Mouse (Mus musculus) layer of hippocampus, adult 9-11 months (tissue): ENCODE data around the gene Runx2.

Source experiments
- DNase-seq: peaks from one replicate; pipeline ENCODE4 v3.0.0; 2022

Runx2 gene

DNA sequence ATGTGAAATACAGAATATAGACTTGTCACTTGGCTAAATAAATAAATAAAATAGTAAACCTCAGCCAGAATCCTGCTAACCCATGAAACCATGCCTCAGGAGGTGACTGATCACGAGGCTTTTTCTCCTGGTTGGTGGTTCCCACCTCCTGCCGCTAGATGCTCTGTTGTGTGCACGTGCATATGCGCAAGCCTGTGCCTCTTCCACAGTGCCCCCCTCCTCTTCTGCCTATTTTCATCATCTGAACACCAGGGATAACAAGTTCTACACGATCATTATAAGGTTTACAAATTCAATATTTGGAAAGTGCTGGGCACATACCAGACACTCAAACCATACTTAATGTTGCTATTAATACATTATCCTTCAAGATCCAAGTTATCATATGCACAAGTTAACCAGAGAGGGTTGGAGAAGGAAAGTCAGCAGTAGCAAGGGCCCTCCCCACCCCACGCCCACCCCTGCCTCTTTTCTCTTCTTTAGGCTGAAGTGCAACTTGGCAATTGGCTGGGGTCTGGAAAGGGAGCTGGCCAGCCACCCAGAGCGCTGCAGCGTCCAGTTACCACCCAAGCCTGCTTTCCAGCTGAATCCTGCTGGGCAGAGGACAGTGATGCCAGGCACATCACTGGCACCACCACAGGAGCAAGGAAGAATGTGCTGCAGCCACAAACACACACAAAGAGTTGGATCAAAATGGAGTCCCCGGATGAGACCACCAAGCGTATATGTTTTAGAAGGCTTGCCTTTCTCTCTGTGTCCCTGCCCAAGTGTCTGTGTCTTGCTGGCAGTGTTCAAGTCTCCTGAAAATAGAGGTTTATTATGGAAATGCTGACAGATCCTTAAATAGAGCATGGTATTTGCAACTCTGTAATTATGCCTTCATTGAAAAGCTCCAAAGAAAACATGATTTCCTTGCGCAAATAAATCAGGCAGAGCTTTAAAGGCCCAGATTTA is 294.2 kb downstream of the Runx2 start:
- peak; percentile 14 for DNase-seq

DNA sequence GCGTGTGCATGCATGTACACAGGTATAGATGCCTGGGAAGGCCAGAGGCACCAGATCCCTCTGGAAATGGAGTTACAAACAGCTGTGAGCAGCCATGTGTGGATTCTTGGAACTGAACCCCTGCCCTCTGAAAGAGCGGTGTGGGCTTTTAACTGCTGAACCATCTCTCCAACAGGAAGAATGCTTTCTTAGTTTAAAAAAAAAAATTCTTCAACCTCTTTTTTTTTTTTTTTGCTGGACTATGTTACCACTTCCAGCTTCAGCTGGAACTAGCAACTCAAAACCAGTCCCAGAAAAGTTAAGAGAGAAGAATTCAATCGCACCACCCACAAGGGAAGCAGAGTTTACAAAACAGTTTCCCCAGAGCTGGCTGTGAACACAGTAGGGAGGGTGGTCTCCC is 295.2 kb downstream of the Runx2 start:
- DNase-seq = no peak

DNA sequence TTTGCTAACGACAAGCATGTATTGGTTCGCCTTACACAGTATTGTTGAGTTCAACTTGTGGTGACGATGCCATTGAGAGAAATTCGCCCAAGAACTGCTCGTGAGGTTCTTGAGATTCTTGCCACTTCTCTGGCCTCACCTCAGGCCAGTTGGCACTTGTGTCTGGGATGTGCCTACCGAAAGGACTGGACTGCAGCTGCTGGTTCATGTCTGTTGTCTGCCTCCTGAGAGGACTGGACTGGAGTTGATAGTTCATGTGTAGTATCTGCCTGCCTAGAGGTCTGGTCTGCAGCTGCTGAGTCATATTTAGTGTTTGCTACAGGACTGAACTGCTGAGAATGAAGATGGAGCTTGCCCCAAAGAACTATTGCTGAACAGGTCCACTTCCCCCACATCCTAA is 296.4 kb downstream of the Runx2 start:
- no peak for DNase-seq

DNA sequence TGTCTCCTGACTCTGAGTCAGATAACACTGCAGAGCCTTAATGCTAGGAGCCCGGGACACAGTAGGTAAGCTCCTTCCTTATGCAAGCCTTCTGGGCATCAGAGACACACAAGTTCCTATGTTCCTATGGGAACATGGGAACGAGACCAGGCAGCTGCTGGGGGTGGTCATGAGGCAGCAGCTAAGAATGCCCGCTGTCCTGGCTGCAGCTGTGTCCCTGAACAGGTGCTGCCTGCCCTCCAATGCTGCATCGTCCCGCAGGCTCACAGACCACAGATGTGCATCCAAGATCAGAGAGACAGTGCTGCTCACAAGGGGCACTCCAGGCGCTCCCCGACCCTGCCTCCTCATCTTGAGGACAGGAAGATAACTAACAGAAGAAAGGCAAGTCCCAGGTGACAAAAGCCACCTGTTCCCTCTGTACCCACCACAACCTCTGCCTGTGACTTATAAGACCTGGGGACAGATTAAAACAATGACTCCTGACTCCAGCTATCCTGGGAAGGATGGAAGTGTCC is 306.3 kb downstream of the Runx2 start:
- no peak for DNase-seq

DNA sequence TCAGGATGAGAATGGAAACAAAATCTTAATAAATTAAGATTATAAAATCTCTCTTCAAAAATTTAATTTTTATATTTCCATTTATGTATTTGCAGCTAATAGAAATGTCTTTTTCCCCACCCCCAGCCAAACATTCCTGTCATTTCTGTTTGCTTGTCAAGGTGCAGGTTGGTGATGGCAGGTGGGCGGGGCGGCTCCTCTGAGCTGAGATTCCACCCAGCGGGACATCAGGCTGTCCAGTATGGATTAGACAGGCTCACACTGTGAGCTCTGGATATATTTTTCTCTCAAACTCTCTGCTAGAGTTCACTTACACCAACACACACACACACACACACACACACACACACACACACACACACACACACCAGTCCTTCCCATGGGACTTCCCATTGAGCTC is 306.9 kb downstream of the Runx2 start:
- no peak for DNase-seq

DNA sequence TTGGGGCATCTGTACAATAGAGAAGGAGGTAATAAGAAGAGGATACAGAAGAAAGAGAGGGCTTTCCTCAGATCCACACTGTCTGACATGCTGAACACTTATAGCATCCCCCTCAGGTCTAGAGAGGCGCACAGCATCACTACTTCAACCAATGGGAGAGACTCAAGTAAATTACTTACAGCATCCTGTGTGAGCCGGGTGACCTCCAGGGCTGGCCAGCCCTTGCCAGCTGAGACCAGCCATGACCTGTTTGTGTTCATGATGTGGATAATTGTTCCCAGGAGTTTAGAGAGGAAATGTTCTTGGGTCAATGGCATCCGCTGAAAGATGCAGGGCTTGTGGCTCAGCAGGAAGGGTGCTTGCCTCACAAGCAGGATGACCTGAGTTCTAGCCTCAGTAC is 308.1 kb downstream of the Runx2 start:
- DNase-seq = no peak

DNA sequence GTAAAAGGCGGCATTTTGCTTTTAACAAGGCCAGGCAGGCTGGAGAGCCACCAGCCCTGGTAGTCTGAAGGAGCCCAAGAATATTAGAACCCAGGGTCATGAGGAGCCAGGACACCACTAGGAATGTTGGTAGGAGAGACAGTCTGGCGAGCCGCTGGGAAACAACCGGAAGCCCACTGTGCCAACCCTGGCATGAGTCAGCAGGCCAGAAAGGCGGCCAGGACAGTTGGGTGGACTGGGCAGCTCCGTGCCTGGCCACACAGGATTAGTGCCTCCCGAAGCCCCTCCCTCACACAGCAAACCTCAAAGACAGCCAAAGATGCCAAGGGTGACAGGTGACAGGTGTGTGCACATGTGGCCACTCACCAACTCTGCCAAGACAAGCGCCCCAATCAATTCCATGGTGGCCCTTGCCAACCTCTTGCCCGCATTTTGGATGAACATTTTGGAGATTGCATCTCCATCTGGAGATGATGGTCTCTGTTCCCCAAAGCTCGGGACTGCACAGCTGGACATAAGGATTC is 309.7 kb downstream of the Runx2 start:
- no peak for DNase-seq

DNA sequence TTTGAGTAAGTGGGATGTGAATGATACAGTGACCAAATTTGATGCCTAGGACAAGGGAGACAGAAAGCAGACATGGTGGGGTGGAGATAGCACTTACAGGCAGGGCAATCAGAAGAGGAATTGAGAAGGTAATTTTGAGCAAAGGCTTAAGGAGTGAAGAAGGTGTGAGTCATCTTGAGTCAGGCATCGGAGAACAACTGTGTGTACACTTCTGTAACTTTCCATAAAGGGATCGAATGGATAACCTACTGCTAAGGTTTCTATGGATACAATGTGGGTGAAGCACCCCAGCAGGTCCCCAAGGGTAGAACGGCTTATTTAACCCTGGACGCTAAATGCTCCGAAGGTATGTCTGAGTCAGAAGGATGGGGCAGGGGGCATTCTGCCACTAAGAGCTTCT is 312.4 kb downstream of the Runx2 start:
- no peak for DNase-seq

DNA sequence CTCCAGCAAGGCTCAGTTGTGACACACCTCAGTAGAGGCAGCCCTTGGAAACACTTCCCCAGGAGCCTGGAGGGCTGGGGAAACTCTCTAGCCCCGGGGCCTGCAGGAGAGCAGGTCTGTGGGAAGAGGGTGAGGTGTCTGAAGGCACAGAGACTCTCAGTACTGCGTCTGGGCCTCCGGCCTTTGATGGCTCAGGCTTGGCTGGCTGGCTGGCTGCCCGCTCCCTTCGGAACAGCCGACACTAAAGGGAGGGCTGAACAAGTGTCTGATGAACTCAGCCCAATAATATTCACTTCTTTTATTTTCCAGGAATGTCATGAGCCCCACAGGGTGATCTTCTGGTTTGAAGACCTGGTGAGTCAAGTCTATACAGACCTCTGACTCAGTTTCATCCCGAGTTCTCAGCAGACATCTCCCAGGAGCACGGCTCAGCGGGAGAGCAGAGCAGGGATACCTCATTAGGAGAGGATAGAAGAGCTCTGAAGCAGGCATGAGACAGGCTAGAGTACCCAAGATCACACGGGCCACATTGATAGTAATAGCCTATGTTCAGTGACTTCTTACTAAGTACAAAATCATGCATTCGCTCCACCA is 314.2 kb downstream of the Runx2 start:
- no peak for DNase-seq

DNA sequence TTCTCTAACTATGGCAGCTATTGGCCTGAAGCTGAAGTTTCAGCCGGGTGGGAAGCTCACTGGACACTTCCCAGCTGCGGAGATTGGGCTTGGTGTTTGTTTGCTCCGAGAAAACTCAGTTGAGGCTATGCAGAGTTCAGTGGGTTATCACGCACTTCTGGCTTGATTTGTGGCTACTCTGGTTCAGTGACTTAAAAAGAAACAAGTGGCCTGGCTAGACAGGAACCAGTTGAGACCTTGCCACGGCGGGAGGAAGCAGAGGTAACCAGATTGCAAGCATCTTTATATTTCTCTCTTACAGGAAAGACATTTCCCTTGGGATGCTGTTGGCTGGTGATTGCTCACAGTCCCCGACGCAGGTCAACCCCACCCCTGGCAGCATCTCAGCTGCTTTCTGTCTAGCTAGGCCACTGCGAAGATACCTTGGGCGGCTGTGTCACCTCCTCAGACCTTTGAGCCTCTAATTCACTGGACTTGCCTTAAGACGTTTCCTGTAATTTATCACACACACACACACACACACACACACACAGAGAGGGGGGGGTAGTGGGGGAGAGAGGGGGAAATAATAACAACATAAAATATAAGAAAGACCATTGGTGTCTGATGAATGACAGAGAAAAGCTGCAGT is 324.3 kb downstream of the Runx2 start:
- DNase-seq = no peak

DNA sequence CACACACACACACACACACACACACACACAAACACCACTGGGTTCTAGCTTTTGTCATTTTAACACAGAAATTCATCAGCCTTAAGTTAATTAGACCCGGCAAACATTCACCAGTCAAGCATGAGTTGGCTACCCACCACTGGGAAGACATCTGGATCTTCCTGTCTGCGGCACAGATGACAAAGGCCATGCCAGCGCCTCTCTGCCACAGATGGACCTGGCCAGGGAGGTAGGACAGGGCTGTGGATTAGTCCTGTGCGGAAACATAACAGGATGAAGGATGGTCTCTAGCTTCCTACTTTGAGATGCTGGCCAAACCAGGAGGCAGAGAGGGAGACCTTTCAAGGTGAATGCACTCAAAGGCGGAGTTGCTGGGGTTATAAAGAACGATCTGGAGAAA is 325.3 kb downstream of the Runx2 start:
- no peak for DNase-seq

DNA sequence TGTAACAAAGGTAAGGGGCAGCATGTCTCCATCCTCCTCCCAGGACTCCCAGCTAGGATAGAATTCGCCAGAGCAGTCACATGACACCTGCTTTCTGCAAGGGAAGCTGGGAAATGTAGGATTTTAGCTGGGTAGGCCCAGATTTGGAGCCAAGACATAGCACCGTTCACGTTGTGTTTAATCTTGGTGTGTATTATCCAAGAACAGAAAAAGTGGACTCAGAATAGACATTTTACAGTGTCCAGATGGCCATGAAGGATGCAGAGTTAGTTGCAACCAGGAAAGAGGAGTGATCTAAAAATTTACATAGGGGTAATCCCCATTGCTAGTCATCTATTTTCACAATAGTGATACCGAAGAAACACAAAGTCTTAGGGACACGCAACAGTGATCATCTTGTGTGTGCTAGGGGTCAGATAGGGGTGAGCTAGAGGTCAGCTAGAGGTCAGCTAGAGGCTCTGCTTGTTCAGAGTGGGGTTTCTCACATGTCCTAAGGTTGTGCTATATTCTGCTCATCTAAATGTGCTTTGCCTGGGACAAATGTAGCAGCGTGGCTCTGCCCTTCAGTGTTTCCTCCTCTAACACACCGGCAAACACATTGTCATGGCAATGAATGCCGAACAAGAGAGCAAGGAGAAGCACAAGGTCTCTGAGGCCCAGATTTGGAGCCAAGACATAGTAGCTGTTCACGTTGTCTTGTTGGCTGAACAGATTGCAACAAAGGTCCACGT is 326.9 kb downstream of the Runx2 start:
- no peak for DNase-seq

DNA sequence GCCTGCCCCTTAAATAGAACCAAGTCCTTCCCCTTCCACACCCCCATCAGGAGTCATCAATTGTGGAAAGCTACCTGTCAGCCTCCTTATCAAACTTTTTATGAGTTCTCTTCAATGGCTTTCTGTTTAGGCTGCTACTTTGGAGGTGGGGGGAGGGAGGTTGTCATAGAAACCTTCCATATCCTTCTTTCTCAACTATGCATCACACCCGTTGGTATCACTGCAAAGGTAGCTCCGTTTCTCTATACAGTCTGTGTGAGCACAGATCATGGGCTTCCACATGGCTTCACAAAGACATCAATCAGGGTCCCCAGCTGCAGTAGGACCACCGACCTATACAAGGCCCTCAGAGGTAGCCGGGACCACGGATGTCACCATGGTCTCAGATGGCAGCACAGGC is 329.3 kb downstream of the Runx2 start:
- DNase-seq = no peak

DNA sequence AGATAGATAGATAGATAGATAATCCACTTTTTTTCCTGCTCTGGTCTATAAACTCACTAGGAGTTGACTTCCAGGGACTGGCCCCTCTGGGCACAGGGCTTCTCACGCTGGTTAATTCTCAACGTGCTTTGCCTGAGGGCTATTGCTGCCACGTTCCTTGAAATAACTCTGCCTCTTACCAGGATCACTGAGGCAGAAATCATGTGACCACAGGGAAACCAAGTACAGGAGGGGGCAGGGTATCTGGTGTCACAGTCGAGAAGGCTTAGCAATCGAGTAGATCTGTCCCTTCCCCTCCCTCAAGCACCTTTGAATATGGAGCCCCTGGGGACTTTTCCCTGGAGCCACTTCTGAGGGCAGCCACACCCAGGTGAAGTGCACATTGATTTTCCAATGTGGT is 334.7 kb downstream of the Runx2 start:
- DNase-seq = no peak

DNA sequence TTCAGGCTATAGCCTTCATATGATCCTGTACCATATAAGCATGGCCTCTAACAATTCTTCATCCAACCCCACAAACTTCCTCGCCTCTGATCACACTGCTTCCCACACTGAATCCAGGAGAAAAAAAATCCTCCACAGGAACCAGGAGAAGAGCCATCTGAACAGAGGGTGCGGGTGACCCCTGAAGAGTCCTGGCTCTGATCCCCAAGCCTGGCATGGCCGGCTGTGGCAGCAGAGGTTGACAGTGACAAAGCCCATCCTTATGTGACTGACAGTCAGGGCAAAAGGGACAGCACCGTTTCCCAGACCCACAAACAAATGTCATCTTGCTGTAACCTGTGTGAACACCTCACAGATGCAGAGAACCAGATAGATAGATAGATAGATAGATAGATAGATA is 335.1 kb downstream of the Runx2 start:
- DNase-seq = no peak

DNA sequence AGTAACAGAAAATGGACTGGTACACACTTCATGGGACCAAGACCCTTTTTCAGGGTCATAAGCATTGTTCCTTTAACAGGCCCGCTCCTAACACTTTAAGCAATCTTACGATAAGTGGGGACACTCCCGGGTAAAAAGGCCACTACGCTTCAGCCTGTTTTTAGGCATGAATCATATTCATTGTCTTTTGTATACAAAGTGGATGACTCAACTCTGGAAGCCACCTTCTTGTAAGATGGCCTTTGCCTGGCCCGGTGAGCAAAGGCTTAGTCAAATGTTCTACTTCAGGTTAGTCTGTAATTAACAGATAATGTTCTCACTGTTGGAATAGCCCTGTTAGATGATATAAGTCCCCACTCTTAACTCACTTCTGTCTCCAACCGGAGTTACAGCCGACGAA is 338.7 kb downstream of the Runx2 start:
- DNase-seq = no peak

DNA sequence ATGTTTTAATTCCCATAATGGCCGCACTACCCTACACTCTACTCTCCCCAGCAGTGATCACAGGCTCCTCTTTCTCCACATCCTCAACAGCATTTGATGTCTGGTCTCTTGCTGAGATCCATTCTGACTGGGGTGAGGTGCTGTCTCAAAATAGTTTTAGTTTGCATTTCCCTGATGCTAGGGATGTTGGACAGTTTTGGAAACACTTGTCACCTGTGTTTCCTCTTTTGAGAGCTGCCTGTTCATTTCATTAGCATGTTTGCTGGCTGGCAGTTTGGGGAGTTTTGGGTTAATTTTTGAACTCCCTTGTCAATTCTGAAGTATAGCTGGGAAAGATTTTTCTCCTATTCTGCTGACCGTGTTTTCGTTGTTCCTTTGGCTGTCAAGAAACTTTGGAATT is 340.3 kb downstream of the Runx2 start:
- DNase-seq = no peak

DNA sequence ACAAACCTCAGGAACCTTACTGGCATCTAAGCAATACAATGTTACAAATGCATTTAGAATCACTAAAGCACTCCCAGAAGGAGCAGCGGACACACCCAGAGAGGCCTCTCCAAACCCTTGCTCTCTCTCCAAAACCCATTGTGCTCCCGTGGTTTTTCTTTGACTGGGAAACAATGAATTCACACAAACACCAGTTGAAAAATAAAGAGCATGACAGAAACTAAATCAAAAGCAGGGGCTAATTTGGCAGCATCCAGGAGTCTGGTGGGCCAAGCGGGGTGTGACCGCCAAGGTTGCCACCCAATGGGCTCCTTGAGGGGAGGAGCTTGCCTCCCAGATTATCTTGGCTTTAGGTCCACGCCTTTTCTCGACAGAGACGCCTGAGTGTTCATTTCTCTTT is 341.9 kb downstream of the Runx2 start:
- no peak for DNase-seq

DNA sequence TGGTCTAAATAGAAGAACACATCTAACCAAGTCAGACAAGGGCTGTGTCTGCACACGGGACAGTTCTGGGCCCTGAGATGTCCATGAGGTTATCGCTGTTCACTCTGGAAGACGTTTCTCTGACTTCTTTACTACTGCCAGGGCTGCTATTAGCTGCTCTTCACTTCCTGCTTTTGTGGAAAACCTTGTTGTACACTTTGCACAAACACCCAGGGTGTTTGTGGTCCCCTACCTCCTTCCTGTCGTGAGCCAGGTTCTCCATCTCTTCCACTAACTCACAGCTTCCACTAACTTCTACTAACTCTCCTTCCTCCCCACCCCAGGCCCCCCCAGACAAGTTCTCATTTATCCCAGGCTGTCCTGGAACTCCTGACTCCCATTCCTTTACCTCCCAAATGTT is 350.9 kb downstream of the Runx2 start:
- DNase-seq = no peak

DNA sequence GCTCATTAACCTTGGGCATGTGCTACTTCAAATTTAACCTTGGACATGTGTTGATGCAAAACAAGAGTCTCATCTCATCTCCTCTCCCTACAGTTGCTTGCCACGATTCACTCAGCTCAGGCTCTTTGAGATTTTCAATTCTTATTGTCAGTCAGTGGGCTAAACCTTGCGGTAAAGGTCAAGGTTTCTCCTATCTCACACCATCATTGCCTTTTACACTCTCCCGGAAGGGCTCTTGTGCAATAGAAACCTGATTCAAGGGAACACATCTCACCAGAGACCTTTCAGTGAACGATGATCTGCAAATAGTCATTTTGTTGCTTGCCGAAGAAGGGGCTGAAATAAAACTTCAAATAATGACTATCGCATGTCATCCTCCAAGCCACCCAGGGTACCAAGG is 354.4 kb downstream of the Runx2 start:
- no peak for DNase-seq

DNA sequence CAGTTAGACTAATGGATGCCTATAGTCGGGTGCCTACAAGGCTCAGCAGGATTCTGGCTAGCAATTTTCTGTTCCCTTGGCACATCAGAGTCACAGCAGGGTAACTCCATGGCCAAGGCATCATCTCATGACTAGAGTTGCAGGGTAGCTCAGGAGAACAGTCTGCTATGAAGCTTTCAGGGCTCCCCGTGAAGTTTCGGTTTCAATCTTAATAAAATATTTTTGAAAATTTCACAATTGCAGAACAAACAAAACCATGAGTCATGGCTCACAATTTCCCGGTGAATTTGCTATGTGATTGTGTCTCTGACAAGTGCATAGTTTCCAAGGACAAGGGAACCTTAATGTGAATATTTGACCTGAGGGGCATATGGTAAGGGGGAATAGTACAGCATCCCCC is 355.6 kb downstream of the Runx2 start:
- DNase-seq = no peak

DNA sequence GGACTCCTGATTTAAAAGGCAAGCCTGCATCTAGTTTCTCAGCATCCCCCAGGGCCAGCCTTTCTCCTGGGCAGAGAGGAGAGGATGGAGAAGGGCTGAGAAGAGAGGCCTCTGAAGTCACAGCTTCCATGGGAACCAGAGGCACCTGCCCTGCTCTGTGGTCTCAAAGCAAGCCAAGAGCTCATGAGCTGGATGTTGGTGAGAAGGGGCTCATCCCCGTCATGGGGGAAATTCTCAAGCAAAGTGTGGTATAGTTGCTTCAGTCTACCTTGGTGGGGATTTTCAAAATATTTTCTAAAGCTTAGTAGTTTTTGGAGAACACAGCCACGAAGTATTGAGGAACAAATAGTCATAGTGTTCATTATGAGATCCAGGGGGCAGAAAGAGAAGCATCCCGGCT is 357.9 kb downstream of the Runx2 start:
- DNase-seq = no peak
